Mouse (Mus musculus): ENCODE data around the gene Olfr1109.

The Olfr1109 gene

DNA sequence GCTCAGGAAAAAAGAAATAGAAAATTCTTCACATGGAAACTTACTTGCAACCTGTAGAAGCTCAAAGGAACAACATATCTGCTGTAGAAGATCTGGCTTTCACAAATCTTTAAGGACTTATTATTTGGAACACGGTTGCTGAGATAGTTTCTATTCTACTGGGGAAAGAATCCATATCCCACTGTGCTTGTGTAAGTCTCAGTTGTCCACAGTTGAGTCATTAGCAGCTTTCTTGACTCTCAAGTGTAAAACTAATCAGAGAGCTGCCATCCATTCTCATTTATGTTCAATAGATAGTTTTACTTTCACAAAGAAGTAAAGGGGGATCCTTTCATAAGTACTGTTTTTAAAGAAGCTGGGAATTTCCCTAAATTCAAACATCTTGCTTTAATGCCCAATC is at the start of gene Olfr1109:
Gene Olfr1109, minus strand, starts transcription at position 101 of the 400 bp plus-strand sequence.
- DNase-seq (ENCODE audit: low spot score) = no peak

DNA sequence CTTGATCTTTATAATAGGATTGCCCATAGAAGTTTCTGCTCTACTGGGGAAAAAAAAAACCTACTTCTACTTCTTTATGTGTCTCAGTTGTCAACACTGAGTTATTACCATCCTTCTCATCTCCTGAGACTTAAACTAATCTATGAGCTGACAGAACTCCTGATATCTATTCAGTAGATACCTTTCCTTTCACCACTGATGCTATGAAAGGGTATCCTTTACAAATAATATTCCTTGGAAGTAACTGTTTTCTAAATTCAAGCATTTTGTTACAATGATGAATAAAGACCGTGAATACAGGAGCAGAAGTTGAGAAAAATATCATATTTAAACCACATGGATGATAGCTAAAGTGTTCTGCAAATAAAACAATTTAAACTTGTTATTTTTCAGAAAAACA is 44.4 kb upstream of the Olfr1109 start, which contains the start of gene Olfr1110:
Gene Olfr1110, minus strand, starts transcription at position 101 of the 400 bp plus-strand sequence.
- no peak for DNase-seq (ENCODE audit: low spot score)

DNA sequence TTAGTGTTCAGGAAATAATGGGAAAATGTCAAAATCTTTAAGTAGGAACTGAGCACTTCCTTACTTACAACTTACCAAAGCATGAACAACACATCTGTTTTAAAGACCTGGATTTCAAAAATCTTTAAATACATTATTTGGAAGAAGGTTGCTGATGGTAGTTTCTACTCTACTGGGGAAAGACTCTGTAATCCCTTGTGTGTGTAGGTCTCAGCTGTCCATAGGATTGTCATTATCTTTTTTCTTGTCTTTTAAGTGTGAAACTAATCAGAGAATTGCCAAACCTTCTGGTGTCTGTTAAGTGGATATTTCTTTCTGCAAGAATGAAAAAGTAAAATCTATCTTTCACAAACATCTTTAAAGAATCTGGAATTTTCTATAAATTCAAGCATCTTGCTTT is 18.7 kb upstream of the Olfr1109 start, which contains the start of gene Olfr259:
Gene Olfr259, minus strand, starts transcription at position 101 of the 400 bp plus-strand sequence.
- no peak for DNase-seq (ENCODE audit: low spot score)

DNA sequence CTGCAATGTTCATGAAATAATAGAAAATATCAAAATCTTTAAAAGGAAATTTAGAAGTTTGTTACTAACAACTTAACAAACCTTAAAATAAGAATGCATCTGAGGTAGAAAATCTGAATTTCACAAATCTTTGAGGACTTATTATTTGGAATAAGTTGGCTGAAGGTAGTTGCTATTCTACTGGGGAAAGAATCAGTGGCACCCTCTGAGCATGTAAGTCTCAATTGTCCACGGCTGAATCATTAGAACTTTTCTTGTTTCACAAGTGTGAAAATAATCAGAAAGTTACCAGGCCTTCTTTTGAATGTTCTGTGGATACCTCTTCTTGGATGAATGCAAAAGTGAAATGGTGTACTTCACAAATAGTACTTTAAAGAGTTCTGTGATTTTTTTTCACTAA is 20.1 kb downstream of the Olfr1109 start, which contains the start of gene Olfr1107:
Gene Olfr1107, minus strand, starts transcription at position 101 of the 400 bp plus-strand sequence.
- no peak for DNase-seq (ENCODE audit: low spot score)

DNA sequence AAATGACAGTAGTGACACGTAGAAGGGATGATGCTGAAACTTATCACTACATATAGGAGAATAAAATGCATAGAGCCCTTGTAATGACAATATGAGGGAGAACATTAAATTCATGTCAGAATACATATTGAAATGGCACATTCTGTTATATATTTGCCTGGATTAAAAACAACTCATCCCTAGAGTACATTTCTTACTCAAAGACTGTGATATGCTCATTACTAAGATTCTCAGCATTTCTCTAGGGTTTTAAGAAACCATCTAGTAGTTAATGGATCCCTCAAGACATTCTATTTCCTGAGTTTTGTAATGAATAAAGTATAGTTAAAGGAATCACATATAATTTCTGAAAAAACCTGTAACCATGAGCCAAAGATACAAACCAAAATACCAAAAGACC is 43.6 kb downstream of the Olfr1109 start, which contains the start of gene Olfr1106:
Gene Olfr1106, minus strand, starts transcription at position 101 of the 400 bp plus-strand sequence.
- DNase-seq (ENCODE audit: low spot score) = no peak

Data from ovary, postnatal 36 days (tissue).